Mouse (Mus musculus) erythroblast, adult 5-6 weeks (primary cell): ENCODE measurements around the gene BC048562. TPM values are rescaled to one million over a fixed set of nuclear protein-coding genes. Genes with fewer than 3 reads are reported as not detected.
A peak's percentile ranks its signal among the peaks of the same experiment; 100 is the strongest.

Source experiments
- ATAC-seq: replicated peaks from 2 replicates; pipeline ENCODE4 v1.8.0; 2016; ENCODE audit warnings: moderate number of reproducible peaks, mild to moderate bottlenecking, moderate TSS enrichment, inconsistent platforms; ENCODE audit not compliant: poor library complexity, low FRiP score, severe bottlenecking
- total RNA-seq, 2 experiments: library from RNA; stranded (forward) in 1 of 2; stranded (reverse) in 1 of 2; fragments of 150-400 nt in 1 of 2; fragments of 200-764, 138-1000 nt in 1 of 2; gene quantifications; 2 replicates each; pipeline versions ENCODE4 v1.2.3 to v1.2.4; 2015 to 2017; ENCODE audit warnings: low replicate concordance in 2 of 2

Gene BC048562
- total RNA-seq, 2 experiments from 2014 or later = not detected

DNA sequence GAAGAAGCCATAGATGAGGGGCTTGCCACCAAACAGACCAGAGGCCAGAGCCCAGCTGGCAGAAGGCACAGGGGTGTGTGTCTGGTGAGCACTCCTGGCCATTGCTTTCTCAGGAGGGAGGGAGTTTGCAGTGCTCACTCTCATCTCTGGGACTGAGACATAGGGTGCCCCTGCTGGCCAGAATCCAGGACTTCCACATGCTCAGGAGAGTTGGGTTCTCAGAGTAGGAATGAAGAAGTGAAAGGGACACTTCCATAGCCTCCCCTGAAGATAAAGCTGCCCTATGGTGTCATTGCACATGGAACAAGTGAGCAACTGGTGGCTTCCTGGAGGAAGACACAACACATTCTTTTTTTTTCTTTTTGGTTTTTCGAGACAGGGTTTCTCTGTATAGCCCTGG lies 38.2 kb downstream of the BC048562 start:
- peak; percentile 28; the same call in 1 of the 2 replicates for ATAC-seq

GRCm38 (mm10) chr9:108478638-108479156 lies 42.4 kb downstream of the BC048562 start:
- no peak for ATAC-seq

DNA sequence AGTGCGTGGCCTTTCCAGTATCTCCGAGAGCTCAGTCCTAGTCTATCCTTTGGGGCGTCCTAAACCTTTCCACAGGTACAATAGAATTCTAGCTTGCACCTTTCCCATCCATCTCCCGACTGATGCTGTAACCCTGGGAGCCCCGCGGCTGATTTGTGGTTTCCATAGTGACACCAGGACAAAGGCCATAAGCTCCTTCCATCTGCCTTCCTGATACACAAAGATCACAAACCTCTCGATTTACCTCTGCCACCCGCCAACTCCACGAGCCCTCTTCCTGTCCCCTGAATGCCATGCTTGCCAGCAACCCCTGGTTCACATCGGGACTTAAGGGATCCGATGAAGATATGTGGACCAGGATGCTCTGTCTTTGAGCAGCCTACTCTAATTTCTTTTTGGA lies 43.0 kb downstream of the BC048562 start:
- ATAC-seq = no peak

GRCm38 (mm10) chr9:108479721-108480351 lies 43.6 kb downstream of the BC048562 start, which contains the start of gene Lamb2:
TSS of gene Lamb2 (plus strand) at chr9:108479736.
- ATAC-seq = no peak

- ATAC-seq = no peak
These were observed 44.7 kb downstream of the BC048562 start for GRCm38 (mm10) chr9:108480813-108481519.

DNA sequence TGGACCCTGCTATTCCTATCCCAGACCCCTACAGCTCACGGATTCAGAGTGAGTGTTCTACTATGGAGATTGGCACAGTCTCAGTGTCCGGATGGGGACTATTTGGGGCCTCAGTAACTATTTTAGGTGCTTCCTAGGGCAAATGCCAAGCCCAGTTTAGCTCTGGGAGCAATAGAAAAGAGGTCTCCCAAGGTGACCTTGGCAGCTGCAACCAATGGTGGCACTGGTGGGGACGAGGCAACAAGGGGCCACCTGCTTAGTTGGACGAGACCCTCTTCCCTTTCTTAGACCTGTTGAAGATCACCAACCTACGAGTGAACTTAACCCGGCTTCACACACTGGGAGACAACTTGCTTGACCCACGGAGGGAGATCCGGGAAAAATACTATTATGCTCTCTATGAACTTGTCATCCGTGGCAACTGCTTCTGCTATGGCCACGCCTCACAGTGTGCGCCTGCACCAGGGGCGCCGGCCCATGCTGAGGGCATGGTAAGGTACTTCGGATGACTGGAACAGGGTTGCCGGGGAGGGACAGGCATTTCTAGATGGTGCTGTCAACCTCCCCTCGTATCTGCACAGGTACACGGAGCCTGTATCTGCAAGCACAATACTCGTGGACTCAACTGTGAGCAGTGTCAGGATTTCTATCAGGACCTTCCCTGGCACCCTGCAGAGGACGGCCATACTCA lies 45.4 kb downstream of the BC048562 start:
- no peak for ATAC-seq

GRCm38 (mm10) chr9:108483051-108483790 lies 46.9 kb downstream of the BC048562 start:
- ATAC-seq = no peak

- ATAC-seq = no peak
These were observed 47.7 kb downstream of the BC048562 start for GRCm38 (mm10) chr9:108484021-108484420.

GRCm38 (mm10) chr9:108485301-108485875 lies 49.1 kb downstream of the BC048562 start:
- ATAC-seq = no peak

DNA sequence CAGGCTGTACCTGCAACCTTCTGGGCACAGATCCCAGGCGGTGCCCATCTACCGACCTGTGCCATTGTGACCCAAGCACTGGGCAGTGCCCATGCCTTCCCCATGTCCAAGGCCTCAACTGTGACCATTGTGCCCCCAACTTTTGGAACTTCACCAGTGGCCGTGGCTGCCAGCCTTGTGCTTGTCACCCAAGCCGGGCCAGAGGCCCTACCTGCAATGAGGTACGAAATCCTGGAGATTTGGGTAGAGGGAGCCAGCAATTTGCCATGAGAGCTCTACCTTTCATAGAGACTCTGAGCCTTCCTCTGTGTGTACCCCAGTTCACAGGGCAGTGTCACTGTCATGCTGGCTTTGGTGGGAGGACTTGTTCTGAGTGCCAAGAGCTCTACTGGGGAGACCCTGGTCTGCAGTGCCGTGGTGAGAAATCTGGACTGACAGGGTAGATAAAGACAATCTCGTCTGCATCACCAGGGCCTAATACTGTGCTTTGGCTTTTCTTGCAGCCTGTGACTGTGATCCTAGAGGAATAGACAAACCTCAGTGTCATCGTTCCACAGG lies 50.8 kb downstream of the BC048562 start:
- ATAC-seq = no peak

DNA sequence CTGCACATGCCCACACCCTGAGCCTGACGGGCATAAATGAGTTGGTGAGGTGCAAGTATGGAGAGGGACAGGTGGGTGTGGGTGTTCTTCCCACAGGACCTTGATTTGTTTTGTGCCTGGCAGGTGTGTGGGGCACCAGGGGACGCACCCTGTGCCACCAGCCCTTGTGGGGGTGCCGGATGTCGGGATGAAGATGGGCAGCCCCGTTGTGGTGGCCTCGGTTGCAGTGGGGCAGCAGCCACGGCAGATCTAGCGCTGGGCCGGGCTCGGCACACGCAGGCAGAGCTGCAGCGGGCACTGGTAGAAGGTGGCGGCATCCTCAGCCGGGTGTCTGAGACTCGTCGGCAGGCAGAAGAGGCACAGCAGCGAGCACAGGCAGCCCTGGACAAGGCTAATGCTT lies 52.1 kb downstream of the BC048562 start:
- ATAC-seq = no peak

DNA sequence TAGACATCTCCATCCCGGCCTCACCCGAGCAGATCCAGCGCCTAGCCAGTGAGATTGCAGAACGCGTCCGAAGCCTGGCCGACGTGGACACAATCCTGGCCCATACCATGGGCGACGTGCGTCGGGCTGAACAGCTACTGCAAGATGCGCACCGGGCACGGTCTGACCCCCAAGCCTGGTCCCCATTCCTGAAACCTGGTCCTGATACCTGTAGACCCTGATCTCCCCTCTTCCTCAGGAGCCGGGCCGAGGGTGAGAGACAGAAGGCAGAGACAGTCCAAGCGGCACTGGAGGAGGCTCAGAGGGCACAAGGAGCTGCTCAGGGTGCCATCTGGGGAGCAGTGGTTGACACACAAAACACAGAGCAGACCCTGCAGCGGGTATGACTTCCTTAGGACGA lies 52.9 kb downstream of the BC048562 start:
- no peak for ATAC-seq

- ATAC-seq = no peak; the same call in 1 of the 2 replicates
These were observed 53.6 kb downstream of the BC048562 start for GRCm38 (mm10) chr9:108489702-108490558.

- peak; percentile 78 for ATAC-seq
These were observed 54.4 kb downstream of the BC048562 start, which contains the start of gene Usp19 for GRCm38 (mm10) chr9:108490559-108491285. TSS of gene Usp19 (plus strand) at chr9:108490602.

DNA sequence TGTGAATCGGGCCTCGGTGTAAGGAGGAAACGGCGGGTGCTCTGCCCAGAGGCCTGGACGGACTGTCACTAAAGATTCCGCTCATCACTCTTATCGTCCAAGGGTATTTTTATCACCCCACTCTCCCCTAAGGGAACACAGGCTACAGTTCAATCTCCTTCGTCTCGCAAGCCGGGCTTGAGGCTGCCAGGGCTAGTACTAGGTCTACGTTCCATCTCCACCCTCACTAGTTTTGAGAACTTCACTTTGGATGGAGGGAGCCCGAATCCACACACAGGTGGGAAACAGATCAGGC lies 55.0 kb downstream of the BC048562 start:
- ATAC-seq = no peak; the same call in 1 of the 2 replicates

DNA sequence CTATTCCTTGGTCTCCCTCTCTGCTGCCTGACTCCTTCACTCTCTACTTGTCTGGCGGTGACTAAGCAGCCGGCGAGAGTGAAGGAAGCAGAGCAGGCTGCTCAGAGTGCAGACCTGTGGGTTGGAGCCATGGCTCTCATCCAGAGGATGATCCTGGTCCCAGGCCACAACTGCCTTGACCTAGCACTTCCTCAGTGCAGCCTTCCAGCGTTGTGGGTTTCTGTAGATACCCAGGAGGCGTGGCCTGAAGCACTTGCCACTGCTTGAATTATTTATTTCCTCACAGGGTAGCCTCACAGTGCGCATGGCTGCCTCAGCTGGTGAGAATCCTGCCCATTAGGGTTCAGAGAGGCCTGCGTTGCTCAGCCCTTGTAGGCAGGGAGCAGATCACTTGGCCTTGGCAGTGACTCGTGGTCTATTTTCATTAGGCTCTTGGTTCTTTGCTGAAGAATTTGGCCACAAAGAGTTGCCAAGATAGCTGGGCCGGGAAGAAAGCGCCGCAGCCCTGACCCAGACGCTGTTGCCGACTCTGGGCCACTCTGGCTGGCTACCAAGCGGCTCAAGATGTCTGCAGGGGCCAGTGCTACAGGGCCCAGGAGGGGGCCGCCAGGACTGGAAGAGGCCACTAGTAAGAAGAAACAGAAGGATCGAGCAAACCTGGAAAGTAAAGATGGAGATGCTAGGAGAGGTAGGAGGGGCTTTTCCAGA lies 55.9 kb downstream of the BC048562 start:
- ATAC-seq = peak; percentile 44

DNA sequence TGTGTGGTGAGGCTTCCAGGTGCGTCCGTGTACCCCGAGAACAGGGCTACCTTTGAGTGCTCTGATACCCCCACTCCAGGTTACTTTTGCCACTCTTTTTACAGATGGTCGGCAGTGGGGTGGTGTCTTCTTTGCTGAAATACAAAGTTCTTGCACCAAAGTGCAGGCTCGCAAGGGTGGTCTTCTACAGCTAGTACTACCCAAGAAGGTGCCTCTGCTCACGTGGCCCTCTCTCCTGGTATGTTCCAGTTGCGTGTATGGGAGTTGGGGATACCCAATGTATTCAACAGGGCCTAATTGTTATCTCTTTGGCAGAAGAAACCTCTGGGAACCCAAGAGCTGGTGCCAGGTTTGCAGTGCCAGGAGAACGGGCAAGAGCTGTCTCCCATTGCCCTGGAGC lies 57.0 kb downstream of the BC048562 start:
- ATAC-seq = no peak
